ENCODE assay signal across 8 mouse cellular contexts in the genomic region with DNA sequence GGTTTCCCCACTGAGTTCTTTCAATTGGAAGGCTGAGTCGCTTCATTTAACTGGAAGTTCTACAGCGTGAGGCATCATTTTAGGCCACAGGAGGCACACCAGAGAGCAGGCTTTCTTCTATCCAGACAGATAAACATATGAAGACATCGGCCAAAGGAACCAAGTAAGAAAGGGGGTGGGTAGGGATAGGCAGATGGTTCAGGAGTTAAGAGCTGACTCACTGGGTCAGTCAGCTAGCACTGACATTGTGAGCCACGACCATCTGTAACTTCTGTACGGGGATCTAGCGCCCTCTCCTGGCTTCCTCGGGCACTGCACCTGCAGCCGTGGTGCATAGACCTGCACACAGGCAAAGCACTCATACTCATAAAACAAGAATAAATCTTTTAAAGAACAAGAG. TPM values are rescaled to one million over a fixed set of nuclear protein-coding genes. Genes with fewer than 3 reads are reported as not detected.
A peak's percentile ranks its signal among the peaks of the same experiment; 100 is the strongest.
DNase-seq lines count a peak whose midpoint lies in the region; ATAC-seq lines count a peak whose summit lies in the region.

No protein-coding gene starts in this region.

- DNase-seq in gastrocnemius, postnatal 10 days, result peak; percentile 64
- DNase-seq in gastrocnemius, postnatal 25 days, result no peak
- DNase-seq in CD8-positive naive resting alpha-beta T cell, adult 2 months (ENCODE audit: low read depth in 2 of 2, low spot score in 2 of 2), result peak; percentile 70 to 76
- DNase-seq in c-Kit-positive CD71-positive TER-119-negative erythroid progenitor cells, embryonic 14.5 days (ENCODE audit: low read depth), result peak; percentile 48
- DNase-seq in layer of hippocampus, postnatal 10 days (ENCODE audit: low spot score in 2 of 2), result peak; percentile 81 to 82
- peak; percentile 59 for DNase-seq in testis, postnatal 14 days (ENCODE audit: low spot score)

- H3K4me1 ChIP-seq in forebrain, embryonic 16.5 days (replicated peaks; ENCODE audit: control insufficient read depth, insufficient read depth, low read length), result no peaks in the 10 kb centered on the region

- H3K36me3 ChIP-seq in forebrain, embryonic 16.5 days (ENCODE audit: control insufficient read depth, insufficient read depth), result no peaks in the 10 kb centered on the region

- no peak overlapping the region for H3K9ac ChIP-seq in forebrain, embryonic 16.5 days (replicated peaks; ENCODE audit: low read depth, low read length)

- WGBS in forebrain, embryonic 16.5 days, result 45% methylated on average over 8 of the region's 8 CpGs

- H3K4me2 ChIP-seq in forebrain, embryonic 16.5 days (ENCODE audit: low read length), result no peak overlapping the region

- no peak overlapping the region; the same call in 1 of the 2 replicates for H3K4me3 ChIP-seq in forebrain, embryonic 16.5 days (replicated peaks; ENCODE audit: low read length)

- H3K27ac ChIP-seq in forebrain, embryonic 16.5 days (ENCODE audit: low read length), result no peak overlapping the region

- no peaks in the 10 kb centered on the region for H3K27me3 ChIP-seq in forebrain, embryonic 16.5 days (replicated peaks; ENCODE audit: control insufficient read depth, insufficient read depth, low read length)

- peak; percentile 20; the same call in 1 of the 2 replicates for ATAC-seq in forebrain, embryonic 16.5 days
- peak; percentile 92 for ATAC-seq in megakaryocyte-erythroid progenitor cell, adult 5-6 weeks (replicated peaks; ENCODE audit: low FRiP score, low TSS enrichment, poor library complexity, severe bottlenecking)

- H3K9me3 ChIP-seq in forebrain, embryonic 16.5 days (ENCODE audit: control insufficient read depth, low read length), result no peaks in the 10 kb centered on the region

RNA-seq across cellular contexts. Expression of gene Klhdc4, which starts 11.9 kb away (rescaled TPM):
- total RNA-seq in gastrocnemius, postnatal 10 days (2021), result 10 to 100 TPM; 10.7 to 13.3 TPM
- 1 to 10 TPM; 8.1 to 9.1 TPM for total RNA-seq in gastrocnemius, postnatal 25 days (2021)
- 45.8 and 51.5 TPM in 2 replicates for polyA plus RNA-seq in forebrain, embryonic 16.5 days (2015; fragmentation: Nextera tagmentation; extraction: Ambion mirVana)
- 10 to 100 TPM; 28.8 to 32.1 TPM for total RNA-seq in layer of hippocampus, postnatal 10 days (2021)
- 45.6 and 50.3 TPM in 2 replicates for total RNA-seq in megakaryocyte-erythroid progenitor cell, adult 5-6 weeks (2014; fragmentation: Nextera tagmentation)
- total RNA-seq in megakaryocyte-erythroid progenitor cell, adult 5-6 weeks (2017), result 36.1 and 42.6 TPM in 2 replicates
